Mouse (Mus musculus) heart, embryonic 14.5 days (tissue): ENCODE results near the gene Unc13d. TPM values are rescaled to one million over a fixed set of nuclear protein-coding genes. Genes with fewer than 3 reads are reported as not detected.
A peak's percentile ranks its signal among the peaks of the same experiment; 100 is the strongest.

Experiments used
- ATAC-seq: fragments of 200-750 bp; cut with Nextera tagmentation; 2 replicates; pipeline ENCODE4 v1.8.0; 2017; ENCODE audit warnings: low read depth, moderate TSS enrichment; ENCODE audit not compliant: insufficient number of reproducible peaks, insufficient read depth, low FRiP score
- H3K27ac ChIP-seq, 2 experiments: fragments of 200-500 bp in 1 of 2; fragments of 300-500 bp in 1 of 2; sonication (generic) in 1 of 2; replicated peaks in 1 of 2; 2 replicates each; pipeline ENCODE4 v1.5.1; 2012 to 2014; ENCODE audit warnings: low read depth in 2 of 2, low read length in 2 of 2, control low read depth in 1 of 2, mild to moderate bottlenecking in 1 of 2, mixed read lengths in 1 of 2; ENCODE audit not compliant: control insufficient read depth in 1 of 2, insufficient read depth in 1 of 2
- H3K27me3 ChIP-seq: fragments of 300-500 bp; sonication (generic); 2 replicates; pipeline ENCODE4 v1.6.1; 2014; ENCODE audit warnings: mild to moderate bottlenecking, low read length, control low read depth; ENCODE audit not compliant: control insufficient read depth, insufficient read depth
- H3K36me3 ChIP-seq: fragments of 300-500 bp; sonication (generic); 2 replicates; pipeline ENCODE4 v1.6.1; 2014; ENCODE audit warnings: mild to moderate bottlenecking, control low read depth, low read length, mixed read lengths; ENCODE audit not compliant: control insufficient read depth, insufficient read depth
- H3K4me1 ChIP-seq, 2 experiments: fragments of 200-500 bp in 1 of 2; fragments of 300-500 bp in 1 of 2; sonication (generic) in 1 of 2; 2 replicates each; pipeline ENCODE4 v1.6.1; 2012 to 2014; ENCODE audit warnings: low read length in 2 of 2, control low read depth in 1 of 2, mixed read lengths in 1 of 2; ENCODE audit not compliant: control insufficient read depth in 2 of 2, insufficient read depth in 2 of 2
- H3K4me2 ChIP-seq: fragments of 300-500 bp; sonication (generic); 2 replicates; pipeline ENCODE4 v1.6.1; 2014; ENCODE audit warnings: mild to moderate bottlenecking, low read length
- H3K4me3 ChIP-seq, 2 experiments: fragments of 200-500 bp in 1 of 2; fragments of 300-500 bp in 1 of 2; sonication (generic) in 1 of 2; 2 replicates each; pipeline ENCODE4 v1.5.1; 2012 to 2014; ENCODE audit warnings: low read length in 2 of 2, mild to moderate bottlenecking in 2 of 2, control low read depth in 1 of 2, low read depth in 1 of 2, moderate library complexity in 1 of 2; ENCODE audit not compliant: control insufficient read depth in 1 of 2, insufficient read depth in 1 of 2
- H3K9ac ChIP-seq: fragments of 300-500 bp; sonication (generic); 2 replicates; pipeline ENCODE4 v1.6.1; 2014; ENCODE audit warnings: mild to moderate bottlenecking, low read length
- H3K9me3 ChIP-seq: fragments of 300-500 bp; sonication (generic); 2 replicates; pipeline ENCODE4 v1.6.1; 2016; ENCODE audit warnings: low read length, control low read depth; ENCODE audit not compliant: control insufficient read depth
- WGBS: fragments of 180-500 bp; shearing (Covaris S2); extraction: QIAGEN DNeasy Blood & Tissue Kit; methylation state at CpG from one replicate; pipeline ENCODE4 v1.1.7; 2014; 5-methylcytosine and 5-hydroxymethylcytosine counted together
- polyA plus RNA-seq: library from polyadenylated mRNA; unstranded; fragments of >200 nt; fragmentation: Nextera tagmentation; extraction: Ambion mirVana; gene quantifications from 2 replicates; pipeline ENCODE4 v1.2.1, GENCODE M21; 2014

Gene Unc13d
- polyA plus RNA-seq, 1 experiment from 2014 or later: 0.69 TPM

GRCm38 (mm10) chr11:116084166-116084565 lies 6.4 kb upstream of the Unc13d start:
- no peak for ATAC-seq
- H3K9ac ChIP-seq: no peak overlapping the region
- H3K4me2 ChIP-seq: no peak overlapping the region
- WGBS: 85% methylated on average over 6 of the region's 6 CpGs
- no peaks in the 10 kb centered on the region for H3K27me3 ChIP-seq
- no peaks in the 10 kb centered on the region for H3K9me3 ChIP-seq
- peaks cover 57% of the 10 kb centered on the region for H3K36me3 ChIP-seq
- no peak overlapping the region for H3K4me3 ChIP-seq
- H3K4me1 ChIP-seq: peaks cover 8 to 17% of the 10 kb centered on the region in 2 experiments
- H3K27ac ChIP-seq: no peak overlapping the region

- peaks cover 10 to 25% of the 10 kb centered on the region in 2 experiments for H3K4me1 ChIP-seq
- no peak overlapping the region for H3K4me2 ChIP-seq
- ATAC-seq: no peak
- 87% methylated on average over 14 of the region's 14 CpGs for WGBS
- no peaks in the 10 kb centered on the region for H3K9me3 ChIP-seq
- no peaks in the 10 kb centered on the region for H3K27me3 ChIP-seq
- no peak overlapping the region for H3K9ac ChIP-seq
- H3K36me3 ChIP-seq: peaks cover 64% of the 10 kb centered on the region
- no peak overlapping the region for H3K27ac ChIP-seq
- no peak overlapping the region for H3K4me3 ChIP-seq
These were observed 5.4 kb upstream of the Unc13d start for GRCm38 (mm10) chr11:116083096-116083672.

GRCm38 (mm10) chr11:116081081-116081480 lies 3.3 kb upstream of the Unc13d start:
- H3K9ac ChIP-seq: no peak overlapping the region
- ATAC-seq: no peak
- H3K36me3 ChIP-seq: peaks cover 64% of the 10 kb centered on the region
- no peak overlapping the region for H3K4me2 ChIP-seq
- no peaks in the 10 kb centered on the region for H3K27me3 ChIP-seq
- no peak overlapping the region for H3K27ac ChIP-seq
- 72% methylated on average over 6 of the region's 6 CpGs for WGBS
- no peaks in the 10 kb centered on the region for H3K9me3 ChIP-seq
- peaks cover 18 to 35% of the 10 kb centered on the region in 2 experiments for H3K4me1 ChIP-seq
- no peak overlapping the region for H3K4me3 ChIP-seq

DNA sequence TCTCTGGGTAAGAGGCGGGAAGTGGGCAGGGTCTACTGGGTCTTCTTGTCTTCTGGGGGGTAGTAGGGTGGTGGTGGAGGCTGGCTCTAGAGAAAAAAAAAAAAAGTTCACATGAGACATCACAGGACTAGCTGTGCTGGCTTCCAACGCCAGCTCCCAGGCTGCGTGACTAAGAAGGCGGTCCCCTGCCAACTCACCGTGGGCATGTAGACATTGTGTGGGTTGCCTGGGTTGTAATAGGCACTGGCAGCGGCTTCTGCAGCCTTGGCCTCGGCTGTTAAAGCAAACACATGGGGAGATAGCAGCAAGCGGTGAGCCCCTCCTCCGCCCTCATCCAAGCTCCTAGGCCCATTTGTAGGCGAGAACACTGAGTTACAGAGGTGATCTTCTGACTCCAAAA lies 1.8 kb upstream of the Unc13d start:
- H3K36me3 ChIP-seq: peaks cover 60% of the 10 kb centered on the region
- no peaks in the 10 kb centered on the region for H3K27me3 ChIP-seq
- H3K4me1 ChIP-seq: peaks cover 18 to 32% of the 10 kb centered on the region in 2 experiments
- no peak overlapping the region for H3K4me3 ChIP-seq
- no peak overlapping the region for H3K9ac ChIP-seq
- H3K9me3 ChIP-seq: no peaks in the 10 kb centered on the region
- no peak overlapping the region for H3K27ac ChIP-seq
- ATAC-seq: no peak
- H3K4me2 ChIP-seq: no peak overlapping the region
- WGBS: 78% methylated on average over 10 of the region's 10 CpGs

- H3K27me3 ChIP-seq: no peaks in the 10 kb centered on the region
- H3K4me3 ChIP-seq: no peak overlapping the region
- H3K36me3 ChIP-seq: peaks cover 53% of the 10 kb centered on the region
- H3K9ac ChIP-seq: 0 out of 2 replicates have a peak overlapping the region, but pooled peaks have one; percentile 21
- H3K4me2 ChIP-seq: no peak overlapping the region
- peak overlapping the region in 1 of 2 experiments; percentile 44; a peak in 1 of 4 replicates for H3K27ac ChIP-seq
- H3K9me3 ChIP-seq: no peaks in the 10 kb centered on the region
- 47% methylated on average over 10 of the region's 10 CpGs for WGBS
- ATAC-seq: no peak
- H3K4me1 ChIP-seq: peaks cover 18 to 37% of the 10 kb centered on the region in 2 experiments
These were observed 1.0 kb upstream of the Unc13d start for GRCm38 (mm10) chr11:116078676-116079320.

DNA sequence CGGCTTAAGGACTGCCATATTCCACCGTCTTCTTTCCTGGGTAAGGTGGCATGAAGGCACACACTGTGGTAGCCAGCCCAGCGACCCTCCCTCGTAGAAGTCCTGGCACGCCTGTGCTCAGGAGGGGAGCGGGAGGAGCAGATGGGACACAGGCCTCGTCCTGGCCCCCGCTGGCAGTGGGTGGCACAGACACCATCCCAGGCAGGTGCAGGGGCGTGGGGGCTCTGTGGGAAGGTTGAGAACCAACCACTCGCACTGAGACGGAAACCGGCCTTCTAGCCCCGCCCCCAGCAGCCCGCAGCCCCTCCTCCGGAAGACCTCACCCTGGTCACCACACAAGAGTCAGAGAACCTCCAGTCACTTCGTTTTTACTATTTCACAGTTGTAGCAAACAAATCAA lies 460 bp upstream of the Unc13d start:
- no peaks in the 10 kb centered on the region for H3K27me3 ChIP-seq
- peaks cover 47% of the 10 kb centered on the region for H3K36me3 ChIP-seq
- WGBS: 21% methylated on average over 16 of the region's 16 CpGs
- H3K4me3 ChIP-seq: peak overlapping the region in 1 of 2 experiments; percentile 18; a peak in 1 of 4 replicates
- H3K9me3 ChIP-seq: no peaks in the 10 kb centered on the region
- peak overlapping the region; percentile 58 for H3K9ac ChIP-seq
- peaks cover 18 to 37% of the 10 kb centered on the region in 2 experiments for H3K4me1 ChIP-seq
- H3K4me2 ChIP-seq: peak overlapping the region; percentile 54
- no peak overlapping the region for H3K27ac ChIP-seq
- ATAC-seq: no peak

- Histone ChIP-seq H3K9me3 (no peaks in the 10 kb centered on the region), H3K9ac (no peak overlapping the region), H3K36me3 (peaks cover 33% of the 10 kb centered on the region), H3K4me1 (peaks cover 18 to 37% of the 10 kb centered on the region in 2 experiments), H3K4me3 (no peak overlapping the region), H3K27me3 (no peaks in the 10 kb centered on the region), H3K27ac (no peak overlapping the region), H3K4me2 (0 out of 2 replicates have a peak overlapping the region, but pooled peaks have one; percentile 24)
- no peak for ATAC-seq
- WGBS: 59% methylated on average over 7 of the region's 7 CpGs
These were observed 925 bp downstream of the Unc13d start for GRCm38 (mm10) chr11:116076836-116077235.
